Mouse (Mus musculus) liver, adult 2 months (tissue): ENCODE measurements around the gene Scn11a.

Experiments
- CTCF ChIP-seq: fragments of 200-500 bp; IDR thresholded peaks from 2 replicates; pipeline ENCODE4 v1.5.1; 2011; ENCODE audit warnings: low read depth, low read length, control low read depth
- POLR2A ChIP-seq: fragments of 200-500 bp; IDR thresholded peaks from 2 replicates; pipeline ENCODE4 v1.6.1; 2011; ENCODE audit warnings: low read length, control low read depth; ENCODE audit not compliant: insufficient read depth; ENCODE audit errors: extremely low read depth

- TF ChIP-seq CTCF (no peak), POLR2A (no peak)
Observed at GRCm38 (mm10) chr9:119847187-119847586, 21.9 kb upstream of the Scn11a start.
